Mouse (Mus musculus) bone marrow, adult 2 months (tissue): Measurements from ENCODE around the gene Cers1.

Source experiments
- CTCF ChIP-seq: fragments of 200-500 bp; IDR thresholded peaks from 2 replicates; pipeline ENCODE4 v1.5.1; 2011; ENCODE audit warnings: low read length, control low read depth; ENCODE audit not compliant: control insufficient read depth, insufficient read depth
- POLR2A ChIP-seq: fragments of 200-500 bp; IDR thresholded peaks from 2 replicates; pipeline ENCODE4 v1.6.1; 2011; ENCODE audit warnings: low read depth, mild to moderate bottlenecking, control low read depth, low read length, borderline replicate concordance; ENCODE audit not compliant: control insufficient read depth

DNA sequence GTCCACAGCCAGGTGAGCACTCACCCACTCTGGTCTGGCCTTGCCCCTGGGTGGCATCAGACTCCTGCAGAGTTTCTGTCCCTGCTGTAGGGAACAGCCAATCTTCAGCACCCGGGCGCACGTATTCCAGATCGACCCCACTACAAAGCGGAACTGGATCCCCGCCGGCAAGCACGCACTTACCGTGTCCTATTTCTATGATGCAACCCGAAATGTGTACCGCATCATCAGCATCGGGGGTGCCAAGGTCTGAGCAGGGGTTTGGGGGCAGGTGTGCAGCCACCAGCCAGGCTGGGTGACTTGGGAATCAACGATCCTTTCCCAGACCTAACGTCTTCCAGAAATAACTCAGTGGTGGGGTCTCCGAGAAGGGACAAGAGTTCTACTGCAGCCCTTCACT lies 30.3 kb upstream of the Cers1 start:
- TF ChIP-seq CTCF (no peak), POLR2A (no peak)
